Mouse (Mus musculus): ENCODE results near the gene Phc3. TPM values are rescaled to one million over a fixed set of nuclear protein-coding genes. Genes with fewer than 3 reads are reported as not detected.

The Phc3 gene
- polyA plus RNA-seq, 1 experiment from 2014 or later = 29.3 TPM

GRCm38 (mm10) chr3:30999401-31000017 is 30.3 kb upstream of the Phc3 start:
- no peak for TF ChIP-seq CTCF (IDR thresholded peaks at IDR 0.05)
- ATAC-seq (peak; percentile 51), DNase-seq (ENCODE audit: low read depth, low spot score) (no peak)
- no peaks in the 10 kb centered on the region for H3K27me3 ChIP-seq
- CTCF ChIA-PET = interaction anchor here (0.7 to 6.8 kb wide), 15 partner anchors 11 to 407 kb away, joined by 3 to 68 read pairs (median 4); no protein-coding TSS in a partner anchor
- POLR2A ChIA-PET = interaction anchor here (0.5 to 5.5 kb wide), 6 partner anchors 15 to 47 kb away, joined by 3 to 50 read pairs (median 4); no protein-coding TSS in a partner anchor
- in situ Hi-C loops (cut with MboI; ENCODE audit: low pct_unique_long_range_greater_than_20kb) = no loop called here

GRCm38 (mm10) chr3:30996688-30997014 is 27.4 kb upstream of the Phc3 start:
- POLR2A ChIA-PET = interaction anchor here (1.1 to 5.5 kb wide), 2 partner anchors 26 to 394 kb away, joined by 3 to 50 read pairs; no protein-coding TSS in a partner anchor
- DNase-seq (ENCODE audit: low read depth, low spot score) = no peak
- ATAC-seq = no peak
- in situ Hi-C loops (cut with MboI; ENCODE audit: low pct_unique_long_range_greater_than_20kb) = no loop called here
- CTCF ChIA-PET = interaction anchor here (0.8 to 6.8 kb wide), 5 partner anchors 15 to 36 kb away, joined by 3 to 68 read pairs (median 3); no protein-coding TSS in a partner anchor
- H3K27me3 ChIP-seq = no peaks in the 10 kb centered on the region
- no peak for TF ChIP-seq CTCF (IDR thresholded peaks at IDR 0.05)

- ATAC-seq = peak; percentile 29
- in situ Hi-C loops (cut with MboI; ENCODE audit: low pct_unique_long_range_greater_than_20kb) = no loop called here
- no peak for TF ChIP-seq CTCF (IDR thresholded peaks at IDR 0.05)
- POLR2A ChIA-PET = interaction anchor here (0.9 to 5.5 kb wide), 3 partner anchors 21 to 393 kb away, joined by 3 to 50 read pairs (median 4); no protein-coding TSS in a partner anchor
- no peaks in the 10 kb centered on the region for H3K27me3 ChIP-seq
- CTCF ChIA-PET = interaction anchor here (0.8 to 6.8 kb wide), 6 partner anchors 14 to 35 kb away, joined by 3 to 68 read pairs (median 4); no protein-coding TSS in a partner anchor
- DNase-seq (ENCODE audit: low read depth, low spot score) = no peak
These were observed 26.9 kb upstream of the Phc3 start for GRCm38 (mm10) chr3:30995899-30996687.

DNA sequence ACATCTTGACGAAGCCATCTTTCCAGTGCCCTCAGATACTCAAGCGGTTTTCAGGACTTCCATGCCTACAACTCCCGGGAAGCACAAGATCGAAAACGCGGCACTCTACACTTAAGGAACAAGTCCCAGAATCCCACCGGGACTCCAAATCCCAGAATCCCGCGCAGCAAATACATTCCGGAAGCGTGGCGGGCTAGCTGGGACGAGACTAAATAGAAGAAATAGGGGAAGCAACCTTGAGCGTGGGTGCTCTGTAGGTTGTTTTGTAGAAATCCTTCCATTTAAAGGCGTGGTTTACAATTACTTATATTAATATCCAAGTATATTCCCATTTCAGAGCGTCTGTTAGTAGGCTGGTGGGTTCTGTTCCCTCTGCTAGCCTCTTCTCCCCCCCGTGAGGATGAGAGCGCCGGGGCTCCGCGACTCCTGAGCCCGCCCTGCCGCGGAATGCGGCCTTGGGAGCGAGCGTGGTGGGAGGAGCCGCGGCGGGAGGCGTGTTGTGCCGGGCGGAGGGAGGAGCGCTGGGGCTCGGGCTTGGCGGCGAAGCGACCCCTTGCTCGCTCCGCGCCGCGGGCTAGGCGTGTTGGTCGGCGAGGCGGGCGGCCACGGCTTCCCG is 26.2 kb upstream of the Phc3 start, which contains the start of gene Prkci:
Prkci (plus strand) TSS at position 465 of the 616 bp plus-strand sequence.
- DNase-seq (ENCODE audit: low read depth, low spot score) = peak; percentile 94
- no peak for TF ChIP-seq CTCF (IDR thresholded peaks at IDR 0.05)
- CTCF ChIA-PET = interaction anchor here (1.6 to 6.8 kb wide), 4 partner anchors 21 to 28 kb away, joined by 5 to 68 read pairs (median 34); no protein-coding TSS in a partner anchor
- POLR2A ChIA-PET = interaction anchor here (0.9 to 5.5 kb wide), 2 partner anchors 22 to 27 kb away, joined by 4 to 50 read pairs; no protein-coding TSS in a partner anchor
- in situ Hi-C loops (cut with MboI; ENCODE audit: low pct_unique_long_range_greater_than_20kb) = no loop called here
- peak; percentile 95 for ATAC-seq
- no peaks in the 10 kb centered on the region for H3K27me3 ChIP-seq

GRCm38 (mm10) chr3:30994859-30995258 is 25.6 kb upstream of the Phc3 start:
- no peaks in the 10 kb centered on the region for H3K27me3 ChIP-seq
- TF ChIP-seq CTCF (IDR thresholded peaks at IDR 0.05) = no peak
- ChIA-PET CTCF (interaction anchor here (0.5 to 2.4 kb wide), 7 partner anchors 12 to 184 kb away, joined by 3 to 7 read pairs (median 4); no protein-coding TSS in a partner anchor), POLR2A (interaction anchor here (0.8 kb wide), 1 partner anchor 62 kb away, joined by 3 read pairs; no protein-coding TSS in a partner anchor)
- DNase-seq (ENCODE audit: low read depth, low spot score) = no peak
- ATAC-seq = no peak
- in situ Hi-C loops (cut with MboI; ENCODE audit: low pct_unique_long_range_greater_than_20kb) = no loop called here

DNA sequence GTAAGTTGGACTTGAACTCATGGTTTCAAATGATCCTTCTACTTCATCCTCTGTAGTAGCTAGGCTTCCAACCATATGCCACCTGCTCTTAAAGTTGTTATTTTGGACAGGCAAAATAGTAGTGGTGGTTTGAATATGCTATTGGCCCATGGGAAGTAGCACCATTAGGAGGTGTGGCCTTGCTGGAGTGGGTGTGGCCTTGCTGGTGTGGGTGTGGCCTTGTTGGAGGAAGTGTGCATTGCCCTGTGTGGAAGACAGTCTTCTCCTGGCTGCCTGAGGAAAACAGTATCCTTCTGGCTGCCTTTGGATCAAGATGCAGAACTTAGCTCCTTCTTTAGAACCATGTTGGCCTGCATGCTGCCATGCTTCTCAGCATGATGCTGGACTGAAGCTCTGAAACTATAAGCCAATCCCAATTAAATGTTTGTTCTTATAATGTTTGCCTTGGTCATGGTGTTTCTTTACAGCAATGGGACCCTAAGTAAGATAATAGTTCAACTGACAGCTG is 23.9 kb upstream of the Phc3 start:
- POLR2A ChIA-PET = no interaction called here
- CTCF ChIA-PET = interaction anchor here (1.0 to 2.4 kb wide), 6 partner anchors 9 to 136 kb away, joined by 3 to 10 read pairs (median 6); no protein-coding TSS in a partner anchor
- no peaks in the 10 kb centered on the region for H3K27me3 ChIP-seq
- no peak for TF ChIP-seq CTCF (IDR thresholded peaks at IDR 0.05)
- in situ Hi-C loops (cut with MboI; ENCODE audit: low pct_unique_long_range_greater_than_20kb) = no loop called here
- DNase-seq (ENCODE audit: low read depth, low spot score) (no peak), ATAC-seq (no peak)

DNA sequence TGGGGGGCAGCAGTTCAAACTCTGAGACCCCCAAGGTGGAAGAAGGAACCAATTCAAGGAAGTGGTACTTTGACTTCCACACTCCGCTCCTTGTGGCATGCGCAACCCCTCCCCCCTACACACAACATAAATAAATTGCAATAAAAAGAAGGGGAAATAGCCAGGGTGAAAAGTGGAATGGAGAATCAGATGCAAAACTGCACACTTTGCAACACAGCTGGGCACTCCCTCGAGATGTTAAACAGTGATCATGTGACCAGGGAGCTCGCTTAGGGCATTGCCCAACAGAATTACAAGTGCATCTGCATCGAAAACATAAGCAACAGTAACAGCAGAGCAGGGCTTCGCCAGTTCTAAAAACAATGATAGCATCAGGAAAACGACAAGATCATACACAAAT is 22.9 kb upstream of the Phc3 start:
- in situ Hi-C loops (cut with MboI; ENCODE audit: low pct_unique_long_range_greater_than_20kb) = no loop called here
- ChIA-PET POLR2A (interaction anchor here (0.7 kb wide), 1 partner anchor 197 kb away, joined by 3 read pairs; no protein-coding TSS in a partner anchor), CTCF (interaction anchor here (1.4 to 1.7 kb wide), 3 partner anchors 8 to 137 kb away, joined by 4 to 10 read pairs (median 7); no protein-coding TSS in a partner anchor)
- no peak for DNase-seq (ENCODE audit: low read depth, low spot score)
- TF ChIP-seq CTCF (IDR thresholded peaks at IDR 0.05) = no peak
- no peak for ATAC-seq
- no peaks in the 10 kb centered on the region for H3K27me3 ChIP-seq

GRCm38 (mm10) chr3:30987396-30988318 is 18.4 kb upstream of the Phc3 start:
- ChIA-PET POLR2A (interaction anchor here (0.6 kb wide), 1 partner anchor 381 kb away, joined by 4 read pairs; no protein-coding TSS in a partner anchor), CTCF (no interaction called here)
- in situ Hi-C loops (cut with MboI; ENCODE audit: low pct_unique_long_range_greater_than_20kb) = no loop called here
- no peaks in the 10 kb centered on the region for H3K27me3 ChIP-seq
- ATAC-seq = no peak
- no peak for DNase-seq (ENCODE audit: low read depth, low spot score)
- no peak for TF ChIP-seq CTCF (IDR thresholded peaks at IDR 0.05)

All from Patski (cell line).